Mouse (Mus musculus) CH12.LX (cell line): ENCODE measurements at regions not wholly inside any gene's neighbourhood (a gene's known extent, or its start where the extent isn't known, plus 50 kb on each side); places are given as distances from the start of the nearest gene placed in this dataset.

Experiments
- DNase-seq: peaks from one replicate; pipeline ENCODE4 v3.0.0-alpha.2; 2013; ENCODE audit errors: extremely low read depth
- H3K27ac ChIP-seq: 2 replicates; pipeline ENCODE4 v1.5.1; 2012; ENCODE audit warnings: low read depth, mild to moderate bottlenecking, control low read depth, moderate library complexity; ENCODE audit not compliant: insufficient read depth
- H3K27me3 ChIP-seq: replicated peaks from 2 replicates; pipeline ENCODE3; 2012; ENCODE audit warnings: inconsistent platforms
- H3K36me3 ChIP-seq, 2 experiments: replicated peaks in 1 of 2; 2 replicates each; pipeline versions ENCODE3 to v1.6.1; 2012; ENCODE audit warnings: inconsistent platforms in 1 of 2, low read length in 1 of 2, mild to moderate bottlenecking in 1 of 2, mixed read lengths in 1 of 2, moderate library complexity in 1 of 2; ENCODE audit not compliant: control insufficient read depth in 1 of 2, insufficient read depth in 1 of 2
- H3K4me1 ChIP-seq, 2 experiments: 2 replicates each; pipeline ENCODE4 v1.6.1; 2012; ENCODE audit warnings: inconsistent platforms in 1 of 2, moderate library complexity in 1 of 2; ENCODE audit not compliant: insufficient read depth in 2 of 2, control insufficient read depth in 1 of 2
- H3K4me2 ChIP-seq: 2 replicates; pipeline ENCODE4 v1.6.1; 2012; ENCODE audit warnings: low read depth, mild to moderate bottlenecking, control low read depth; ENCODE audit not compliant: poor library complexity, insufficient read depth, severe bottlenecking
- H3K4me3 ChIP-seq, 3 experiments: fragments of 150-350 bp in 1 of 3; sonication (generic) in 1 of 3; replicated peaks in 1 of 3; 2 replicates each; pipeline versions ENCODE3 to v1.5.1; 2011 to 2012; ENCODE audit warnings: low read depth in 2 of 3, low read length in 2 of 3, mild to moderate bottlenecking in 2 of 3, moderate library complexity in 2 of 3, control low read depth in 1 of 3, improper control_type of control experiment in 1 of 3, inconsistent platforms in 1 of 3, mixed read lengths in 1 of 3; ENCODE audit not compliant: poor library complexity in 1 of 3
- H3K79me2 ChIP-seq: replicated peaks from 2 replicates; pipeline ENCODE4 v1.6.1; 2012; ENCODE audit warnings: mild to moderate bottlenecking, moderate library complexity; ENCODE audit not compliant: control insufficient read depth, poor library complexity, insufficient read depth, severe bottlenecking; ENCODE audit errors: extremely low read depth
- H3K9ac ChIP-seq: 2 replicates; pipeline ENCODE4 v1.6.1; 2012; ENCODE audit warnings: low read depth, mild to moderate bottlenecking, control low read depth, moderate library complexity; ENCODE audit not compliant: insufficient read depth
- H3K9me3 ChIP-seq: replicated peaks from 2 replicates; pipeline ENCODE3; 2012; ENCODE audit warnings: low read length, inconsistent platforms, mixed read lengths
- BHLHE40 ChIP-seq: IDR thresholded peaks from 2 replicates; pipeline ENCODE4 v1.6.1; 2011; ENCODE audit warnings: mild to moderate bottlenecking, low read depth, low read length, improper control_type of control experiment
- CHD2 ChIP-seq: IDR thresholded peaks from 2 replicates; pipeline ENCODE4 v1.6.1; 2011; ENCODE audit warnings: low read length, improper control_type of control experiment
- ELF1 ChIP-seq: IDR thresholded peaks from 2 replicates; pipeline ENCODE4 v1.6.1; 2014; ENCODE audit warnings: low read depth, mild to moderate bottlenecking, inconsistent platforms, low read length, improper control_type of control experiment
- EP300 ChIP-seq: IDR thresholded peaks from 2 replicates; pipeline ENCODE4 v1.6.1; 2011; ENCODE audit warnings: low read length, improper control_type of control experiment
- ETS1 ChIP-seq: conservative IDR thresholded peaks from 2 replicates; pipeline ENCODE4 v1.6.1; 2012; ENCODE audit warnings: low read depth, mild to moderate bottlenecking, inconsistent platforms, low read length, improper control_type of control experiment, moderate library complexity
- HCFC1 ChIP-seq: IDR thresholded peaks from 2 replicates; pipeline ENCODE4 v1.6.1; 2012; ENCODE audit warnings: low read depth, mild to moderate bottlenecking, inconsistent platforms, low read length, improper control_type of control experiment
- IRF4 ChIP-seq: IDR thresholded peaks from 2 replicates; pipeline ENCODE4 v1.6.1; 2014; ENCODE audit warnings: low read depth, mild to moderate bottlenecking, inconsistent platforms, low read length, improper control_type of control experiment
- JUN ChIP-seq: IDR thresholded peaks from 2 replicates; pipeline ENCODE4 v1.6.1; 2011; ENCODE audit warnings: low read depth, mild to moderate bottlenecking, low read length, improper control_type of control experiment, moderate library complexity; ENCODE audit not compliant: insufficient read depth
- JUND ChIP-seq: conservative IDR thresholded peaks from 2 replicates; pipeline ENCODE4 v1.6.1; 2011; ENCODE audit warnings: low read depth, low read length, improper control_type of control experiment
- KAT2A ChIP-seq: IDR thresholded peaks from 2 replicates; pipeline ENCODE4 v1.6.1; 2012; ENCODE audit warnings: low read length, improper control_type of control experiment, inconsistent platforms; ENCODE audit not compliant: insufficient replicate concordance
- MAFK ChIP-seq: IDR thresholded peaks from 2 replicates; pipeline ENCODE4 v1.6.1; 2011; ENCODE audit warnings: low read length, improper control_type of control experiment; ENCODE audit not compliant: insufficient replicate concordance
- MAX ChIP-seq: IDR thresholded peaks from 2 replicates; pipeline ENCODE4 v1.6.1; 2011; ENCODE audit warnings: low read length, improper control_type of control experiment
- MAZ ChIP-seq: IDR thresholded peaks from 2 replicates; pipeline ENCODE4 v1.6.1; 2012; ENCODE audit warnings: low read depth, mild to moderate bottlenecking, inconsistent platforms, low read length, improper control_type of control experiment, moderate library complexity
- MEF2A ChIP-seq: IDR thresholded peaks from 2 replicates; pipeline ENCODE4 v1.6.1; 2014; ENCODE audit warnings: low read depth, mild to moderate bottlenecking, inconsistent platforms, low read length, improper control_type of control experiment, borderline replicate concordance
- NELFE ChIP-seq: IDR thresholded peaks from 2 replicates; pipeline ENCODE4 v1.6.1; 2011; ENCODE audit warnings: low read depth, low read length, improper control_type of control experiment
- PAX5 ChIP-seq: IDR thresholded peaks from 2 replicates; pipeline ENCODE4 v1.6.1; 2012; ENCODE audit warnings: low read length, inconsistent platforms, mixed read lengths
- POLR2A ChIP-seq: IDR thresholded peaks from 2 replicates; pipeline ENCODE4 v1.6.1; 2011; ENCODE audit warnings: low read depth, mild to moderate bottlenecking, improper control_type of control experiment, low read length
- RAD21 ChIP-seq: IDR thresholded peaks from 2 replicates; pipeline ENCODE4 v1.6.1; 2011; ENCODE audit warnings: low read depth, mild to moderate bottlenecking, low read length, improper control_type of control experiment, moderate library complexity
- RCOR1 ChIP-seq: conservative IDR thresholded peaks from 2 replicates; pipeline ENCODE4 v1.6.1; 2012; ENCODE audit warnings: low read depth, mild to moderate bottlenecking, inconsistent platforms, low read length, improper control_type of control experiment
- SIN3A ChIP-seq: IDR thresholded peaks from 2 replicates; pipeline ENCODE4 v1.6.1; 2012; ENCODE audit warnings: low read length, improper control_type of control experiment, inconsistent platforms
- SMC3 ChIP-seq: IDR thresholded peaks from 2 replicates; pipeline ENCODE4 v1.6.1; 2011; ENCODE audit warnings: low read depth, low read length, improper control_type of control experiment
- TBP ChIP-seq: conservative IDR thresholded peaks from 2 replicates; pipeline ENCODE4 v1.6.1; 2011; ENCODE audit warnings: low read depth, low read length, improper control_type of control experiment
- TCF12 ChIP-seq: IDR thresholded peaks from 2 replicates; pipeline ENCODE4 v1.6.1; 2014; ENCODE audit warnings: low read depth, mild to moderate bottlenecking, inconsistent platforms, low read length, improper control_type of control experiment
- USF1 ChIP-seq: IDR thresholded peaks from 2 replicates; pipeline ENCODE4 v1.6.1; 2014; ENCODE audit warnings: low read depth, mild to moderate bottlenecking, inconsistent platforms, low read length, improper control_type of control experiment
- ZMIZ1 ChIP-seq: IDR thresholded peaks from 2 replicates; pipeline ENCODE4 v1.6.1; 2012; ENCODE audit warnings: low read depth, mild to moderate bottlenecking, inconsistent platforms, low read length, improper control_type of control experiment
- ZNF384 ChIP-seq: IDR thresholded peaks from 2 replicates; pipeline ENCODE4 v1.6.1; 2012; ENCODE audit warnings: low read depth, low read length, improper control_type of control experiment, inconsistent platforms
- dilution Hi-C: fragments of 300-500 bp; cut with MboI; formaldehyde crosslinking; loops from 2 replicates; pipeline ENCODE4 v1.14.3; 2020; ENCODE audit warnings: low sequenced_read_pairs; ENCODE audit not compliant: extremely low pct_unique_long_range_greater_than_20kb, extremely low pct_ligation_motif_present
- in situ Hi-C: fragments of 300-500 bp; cut with MboI; formaldehyde crosslinking; loops from 3 replicates; pipeline ENCODE4 v1.14.3; 2019; ENCODE audit warnings: low sequenced_read_pairs, low pct_ligation_motif_present, low pct_unique_long_range_greater_than_20kb, mixed read lengths

- DNase-seq: peak; percentile 95
- peaks cover 14 to 56% of the 10 kb centered on the region in 2 experiments for H3K4me1 ChIP-seq
- H3K4me2 ChIP-seq: peak overlapping the region; percentile 76
- H3K9ac ChIP-seq: peak overlapping the region; percentile 41
- H3K9me3 ChIP-seq: no peaks in the 10 kb centered on the region
- dilution Hi-C loops: no loop called here
- TF ChIP-seq TBP (peak; percentile 56; the same call in 1 of the 2 replicates), USF1 (no peak), JUND (peak; percentile 93), MEF2A (peak; percentile 77), JUN (peak; percentile 95), KAT2A (0 out of 2 replicates have a peak, but pooled peaks have one; percentile 26), HCFC1 (peak; percentile 70), EP300 (peak; percentile 97), ZNF384 (no peak), ZMIZ1 (peak; percentile 59; the same call in 1 of the 2 replicates), SMC3 (no peak), MAFK (0 out of 2 replicates have a peak, but pooled peaks have one; percentile 62), BHLHE40 (peak; percentile 72), PAX5 (no peak), ETS1 (peak; percentile 94), MAX (no peak; the same call in 1 of the 2 replicates), RAD21 (no peak), ELF1 (peak; percentile 96), TCF12 (peak; percentile 86), NELFE (0 out of 2 replicates have a peak, but pooled peaks have one; percentile 54), RCOR1 (peak; percentile 85), MAZ (no peak), CHD2 (peak; percentile 80), POLR2A (peak; percentile 55; the same call in 1 of the 2 replicates), IRF4 (peak; percentile 98), SIN3A (peak; percentile 77; the same call in 1 of the 2 replicates)
- TF ChIP-seq, all 38 proteins: peak for 19
- Histone ChIP-seq H3K4me3 (peak overlapping the region in 2 of 3 experiments; percentile 35 to 48), H3K79me2 (no peaks in the 10 kb centered on the region), H3K27me3 (no peaks in the 10 kb centered on the region), H3K27ac (peak overlapping the region; percentile 75), H3K36me3 (no peaks in the 10 kb centered on the region)
- in situ Hi-C loops: loop anchor here (10.0 kb wide), 1 partner anchor 56 kb away; no protein-coding TSS in a partner anchor
These were observed 291.3 kb downstream of the Hlx start for GRCm38 (mm10) chr1:184441005-184441557.
